Mouse (Mus musculus): ENCODE data around the gene Sort1.
"Not testable (repeated sequence)": the region's sequence is repeated elsewhere in the genome, so short reads cannot be mapped to it uniquely, and the experiment has no call there.

Gene Sort1

DNA sequence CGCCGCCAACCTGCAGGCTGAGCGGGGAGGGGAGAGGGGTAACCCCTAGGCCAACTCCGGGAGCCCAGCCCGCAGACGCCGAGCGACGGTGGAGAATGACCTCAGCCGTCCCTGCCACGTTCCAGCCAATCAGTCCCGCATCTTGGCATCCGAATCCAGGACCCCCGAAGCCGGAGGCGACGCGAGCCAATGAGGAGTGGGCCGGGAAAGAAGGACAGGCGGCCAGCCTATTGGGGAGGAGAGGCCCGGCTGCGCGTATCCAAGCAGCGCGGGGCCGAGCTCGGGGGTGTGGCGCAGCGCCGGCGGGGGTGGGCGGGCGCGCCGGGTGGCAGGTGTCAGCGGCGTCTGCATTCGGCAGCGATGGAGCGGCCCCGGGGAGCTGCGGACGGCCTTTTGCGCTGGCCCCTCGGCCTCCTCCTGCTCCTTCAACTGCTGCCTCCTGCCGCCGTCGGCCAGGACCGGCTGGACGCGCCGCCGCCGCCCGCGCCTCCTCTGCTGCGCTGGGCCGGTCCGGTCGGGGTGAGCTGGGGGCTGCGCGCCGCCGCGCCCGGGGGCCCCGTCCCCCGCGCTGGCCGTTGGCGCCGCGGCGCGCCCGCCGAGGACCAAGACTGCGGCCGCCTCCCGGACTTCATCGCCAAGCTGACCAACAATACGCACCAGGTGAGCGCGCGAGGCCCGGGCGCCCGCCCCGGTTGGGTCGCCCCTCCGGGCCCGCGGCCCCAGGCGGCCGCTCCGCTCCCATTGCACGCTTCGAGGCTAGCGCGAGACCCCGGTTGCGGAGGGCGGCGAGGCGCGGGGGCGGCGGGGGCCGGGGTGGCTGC, at the start of gene Sort1:
TSS of gene Sort1 (plus strand) at position 302 of the 821 bp plus-strand sequence.
- peak; percentile 82 for DNase-seq

DNA sequence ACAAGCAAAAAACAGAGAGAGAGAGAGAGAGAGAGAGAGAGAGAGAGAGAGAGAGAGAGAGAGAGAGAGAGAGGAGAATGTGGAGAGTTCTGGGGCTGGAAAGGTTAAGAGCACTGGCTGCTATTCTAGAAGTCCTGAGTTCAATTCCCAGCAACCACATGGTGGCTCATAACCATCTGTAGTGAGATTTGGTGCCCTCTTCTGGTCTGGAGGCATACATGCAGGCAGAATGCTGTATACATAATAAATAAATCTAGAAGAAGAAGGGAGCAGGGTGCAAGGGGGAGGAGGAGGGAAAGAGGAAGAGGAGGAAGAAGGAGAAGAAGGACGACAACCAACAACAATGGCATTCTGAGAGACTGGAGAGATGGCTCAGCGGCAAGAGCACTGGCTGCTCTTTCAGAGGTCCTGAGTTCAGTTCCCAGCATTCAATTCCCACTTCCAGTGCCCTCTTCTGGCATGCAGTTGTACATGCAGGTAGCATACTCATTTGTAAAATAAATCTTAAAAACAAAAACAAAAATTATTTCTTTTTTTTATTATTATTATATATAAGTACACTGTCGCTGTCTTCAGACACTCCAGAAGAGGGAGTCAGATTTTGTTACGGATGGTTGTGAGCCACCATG, 46.3 kb upstream of the Sort1 start:
- DNase-seq = not testable (repeated sequence)

DNA sequence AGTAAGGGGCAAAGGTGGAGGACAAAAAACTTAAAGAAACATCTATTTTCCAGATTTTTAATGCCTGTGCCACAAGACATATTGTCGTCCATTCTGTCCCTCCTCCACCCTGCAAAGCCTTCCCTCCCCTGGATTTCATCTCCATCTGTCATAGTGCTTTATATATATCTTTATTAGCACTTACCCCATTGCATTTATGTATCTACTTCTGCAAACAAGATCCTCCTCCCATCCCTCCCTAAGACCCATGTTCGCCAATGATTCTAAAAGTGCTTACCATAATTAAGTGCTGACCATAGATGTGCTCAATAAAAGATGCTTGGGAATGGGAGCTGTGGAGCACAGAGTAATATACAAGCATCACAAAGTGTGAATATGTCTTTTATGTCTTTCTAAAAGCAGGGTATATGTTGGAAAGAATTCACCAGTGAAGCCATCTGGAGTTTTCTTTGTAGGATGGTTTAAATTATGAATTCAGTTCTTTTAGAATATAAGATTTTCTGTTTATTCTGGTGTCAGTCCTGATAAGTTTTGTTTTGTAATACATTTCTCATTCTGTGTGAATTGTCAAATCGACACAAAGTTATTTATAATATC, 42.5 kb upstream of the Sort1 start:
- DNase-seq = no peak

DNA sequence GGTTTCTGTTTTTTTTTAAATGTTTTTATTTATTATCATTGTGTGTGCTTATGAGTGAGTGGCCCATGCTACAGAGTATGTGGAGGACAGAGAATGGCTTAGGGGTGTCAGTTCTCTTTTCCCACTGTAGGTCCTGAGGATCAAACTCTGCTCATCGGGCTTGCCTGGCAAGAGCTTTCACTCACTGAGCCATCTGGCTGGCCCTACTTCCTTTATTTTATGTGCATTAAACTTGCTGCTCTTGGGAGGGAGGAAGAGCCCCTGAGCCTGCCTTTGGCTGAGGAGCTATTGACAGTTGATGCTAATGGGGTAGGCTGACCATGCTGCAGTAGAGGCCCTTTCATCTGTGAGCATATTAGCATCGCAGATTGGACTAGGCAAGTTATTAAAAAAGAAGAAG, 37.0 kb upstream of the Sort1 start:
- no peak for DNase-seq

DNA sequence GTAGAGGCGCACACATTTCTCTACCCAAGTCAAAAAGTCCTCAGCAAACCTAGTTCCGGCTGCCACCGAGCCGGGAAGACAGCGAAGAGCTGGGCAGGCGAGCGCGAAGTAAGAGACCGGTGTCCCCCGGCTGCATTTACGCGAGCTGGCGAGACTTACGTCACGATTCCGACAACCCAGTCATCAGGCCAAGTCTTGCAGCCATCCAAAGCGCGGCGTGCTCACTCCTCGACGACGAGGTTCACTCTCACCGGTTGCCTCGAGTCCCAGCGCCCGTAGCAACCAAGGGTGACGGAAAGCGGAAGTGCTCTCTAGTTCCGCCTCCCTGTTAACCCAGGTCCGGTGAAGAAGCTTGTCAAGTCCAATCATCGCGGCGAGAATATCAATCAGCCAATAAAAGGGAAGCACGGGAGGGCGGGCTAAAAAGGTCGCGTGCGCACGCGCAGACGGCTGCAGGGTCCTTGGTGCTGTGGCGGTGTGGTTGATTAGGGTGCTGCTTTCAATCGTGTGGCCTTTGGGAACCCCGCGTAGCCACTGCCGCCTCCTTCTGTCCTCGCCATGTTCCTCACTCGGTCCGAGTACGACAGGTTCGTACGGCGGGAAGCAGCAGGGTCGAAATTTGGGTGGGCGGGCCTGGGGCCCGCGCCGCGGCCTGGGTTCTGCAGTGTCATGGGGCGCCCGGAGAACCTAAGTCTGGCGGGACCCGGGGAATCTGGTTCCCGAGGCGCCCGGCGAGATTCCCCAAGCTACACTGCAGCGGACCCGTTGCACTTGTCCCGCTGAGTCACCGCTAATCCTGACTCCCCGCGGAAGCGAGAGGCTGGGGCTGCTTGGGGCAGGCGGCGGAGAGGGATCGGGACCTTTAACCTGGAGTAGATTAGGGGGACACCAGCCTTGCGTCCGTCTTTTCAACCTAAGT, 26.9 kb upstream of the Sort1 start, which contains the start of gene Psma5:
TSS of gene Psma5 (plus strand) at position 208 of the 919 bp plus-strand sequence.
- peak; percentile 89 for DNase-seq

DNA sequence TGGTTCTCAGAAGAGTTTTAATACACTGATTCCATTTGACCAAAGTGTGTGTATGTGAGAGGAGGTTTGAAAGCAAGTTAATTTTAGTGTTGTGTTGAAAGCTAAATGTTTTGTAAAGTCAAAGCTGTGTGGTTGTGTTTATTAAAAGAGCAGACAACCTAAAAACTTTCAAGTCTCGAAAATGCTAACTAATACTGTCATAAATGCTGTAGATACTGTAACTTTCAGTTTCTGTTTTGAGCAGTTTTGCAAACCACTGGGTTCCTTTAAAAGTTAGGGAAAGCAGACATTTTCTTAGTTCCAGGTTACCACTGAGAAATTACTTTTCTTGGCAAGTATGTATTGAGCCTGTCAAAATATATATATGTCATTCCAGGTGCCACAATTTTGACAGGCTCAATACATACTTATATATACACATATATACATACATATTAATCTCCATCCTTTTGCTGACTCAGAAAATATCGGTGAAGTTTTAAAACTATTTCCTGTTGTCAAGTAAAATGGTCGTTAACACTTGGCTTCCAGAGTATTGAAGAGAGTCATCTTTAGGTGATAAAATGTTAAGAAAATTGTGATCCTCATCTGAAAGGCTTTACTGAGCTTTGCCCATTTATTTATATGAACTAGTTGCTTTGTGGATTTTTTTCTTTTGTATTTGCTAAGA, 25.9 kb upstream of the Sort1 start:
- DNase-seq = no peak

DNA sequence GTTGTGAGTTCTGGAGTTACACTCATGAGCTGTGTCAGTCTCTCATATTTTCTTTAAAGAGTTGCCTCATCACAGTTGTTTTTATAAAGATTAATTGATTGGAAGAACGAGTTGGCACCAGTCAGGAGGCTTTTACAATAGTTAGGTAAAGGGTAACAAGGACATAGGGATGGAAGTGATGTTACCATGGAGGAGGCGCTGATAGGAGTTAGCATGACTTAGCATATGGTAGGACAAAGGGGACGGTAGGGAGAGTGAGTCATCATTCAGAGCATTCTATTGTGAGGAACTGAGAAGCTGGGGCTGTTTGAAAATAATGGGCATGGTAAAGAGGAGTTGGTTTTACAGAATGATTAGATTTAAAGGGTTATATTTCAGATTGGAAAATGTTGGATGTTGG, 24.6 kb upstream of the Sort1 start:
- no peak for DNase-seq

DNA sequence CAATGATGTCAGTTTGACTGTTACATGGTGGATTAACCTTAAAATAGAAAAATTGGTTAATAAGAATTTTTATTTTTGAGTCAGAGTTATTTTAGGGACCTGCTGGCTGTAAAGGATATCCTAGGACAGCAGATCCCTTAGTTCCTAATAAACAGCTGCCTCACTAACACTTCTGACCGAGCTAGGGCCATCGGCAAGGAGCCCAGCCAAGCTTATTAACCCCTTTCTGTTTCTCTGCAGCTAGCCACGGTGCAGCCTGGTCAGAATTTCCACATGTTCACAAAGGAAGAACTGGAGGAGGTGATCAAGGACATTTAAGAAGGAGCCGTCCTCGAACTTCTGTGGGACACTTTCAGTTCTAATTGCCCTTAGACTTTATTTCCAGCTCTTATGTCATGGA, 4.4 kb upstream of the Sort1 start:
- not testable (repeated sequence) for DNase-seq

DNA sequence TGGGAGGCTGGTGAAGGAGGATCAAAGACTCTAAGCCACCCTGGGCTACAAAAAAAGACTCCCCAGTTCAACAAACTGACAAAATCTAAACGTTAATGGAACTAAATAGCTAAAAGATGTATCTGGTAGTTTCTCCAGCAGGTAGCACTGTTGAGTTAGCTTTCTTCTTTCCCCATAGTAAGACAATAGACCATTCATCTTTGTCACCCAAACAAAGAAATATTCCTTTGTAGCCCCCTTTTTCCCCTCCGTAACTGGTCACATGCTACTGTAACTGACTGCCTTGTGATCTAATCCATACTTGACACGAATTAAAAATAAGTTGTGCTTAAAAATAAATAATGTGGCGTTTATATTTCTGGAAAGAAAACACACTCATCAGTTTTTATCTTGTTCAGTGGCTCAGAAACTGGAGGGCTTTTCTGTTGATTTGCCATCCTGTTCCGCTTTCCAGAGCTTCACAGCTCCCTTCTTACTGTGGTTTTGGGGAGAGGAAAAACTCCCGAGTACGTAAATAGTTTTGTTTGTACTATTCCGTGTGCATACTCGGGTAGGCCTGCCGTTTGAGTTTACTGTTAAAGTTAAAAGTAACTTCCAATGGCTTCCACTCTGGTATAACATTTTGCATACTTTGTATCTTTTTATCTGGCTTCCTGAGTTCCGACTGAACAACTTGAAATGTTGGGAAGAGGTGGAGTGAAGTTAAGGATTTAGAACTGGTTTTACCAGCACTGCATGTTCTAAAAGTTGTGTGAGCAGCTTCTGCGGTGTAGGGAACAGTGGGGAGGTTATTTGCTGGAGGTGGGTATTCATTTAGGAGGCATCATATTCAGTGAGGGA, 1.3 kb upstream of the Sort1 start:
- DNase-seq = no peak

DNA sequence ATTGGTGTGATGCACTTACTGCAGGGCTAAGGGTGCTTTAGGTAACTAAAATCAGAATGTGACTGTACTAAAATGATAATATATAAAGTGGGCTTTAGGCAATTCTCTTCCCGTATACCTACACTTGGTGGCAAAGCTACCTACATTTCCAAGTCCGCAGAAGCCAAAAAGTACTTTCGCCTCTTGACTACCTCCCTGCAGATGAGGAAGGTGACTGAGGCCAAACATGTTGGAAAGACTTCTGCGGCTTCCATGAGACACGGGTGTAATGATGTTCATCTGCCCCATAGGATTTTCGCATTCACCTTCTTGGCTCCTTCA, 681 bp upstream of the Sort1 start:
- DNase-seq = no peak

DNA sequence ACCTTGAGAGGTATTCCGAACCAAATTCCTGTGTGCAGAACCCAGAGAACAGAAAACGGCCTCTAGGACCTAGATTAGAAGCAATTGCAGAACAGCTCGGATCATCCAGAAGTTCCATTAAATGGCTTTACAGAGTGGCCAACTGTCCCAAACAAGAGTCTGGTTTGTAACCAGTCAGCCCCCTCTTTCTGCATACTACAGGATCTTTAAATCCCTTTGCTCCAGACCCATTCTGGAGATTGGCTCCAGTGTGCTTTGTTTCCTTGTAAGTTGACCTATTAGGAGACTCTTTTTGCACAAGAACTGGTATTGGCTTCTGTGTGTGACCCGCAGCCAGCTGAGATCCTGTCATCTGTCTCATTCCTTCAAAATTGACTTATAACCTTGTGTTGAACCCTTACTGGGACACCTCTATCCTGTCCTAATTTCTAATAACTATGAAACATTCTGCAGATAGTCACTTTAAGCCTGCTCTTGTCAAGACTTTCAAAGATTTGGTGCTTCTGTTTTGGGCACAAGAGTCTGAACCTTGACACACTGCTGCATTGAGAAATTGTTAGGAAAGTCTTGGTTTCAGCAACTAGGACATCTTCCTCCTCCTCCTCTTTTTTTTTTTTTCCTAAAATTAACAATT, 1.3 kb downstream of the Sort1 start:
- DNase-seq = no peak

DNA sequence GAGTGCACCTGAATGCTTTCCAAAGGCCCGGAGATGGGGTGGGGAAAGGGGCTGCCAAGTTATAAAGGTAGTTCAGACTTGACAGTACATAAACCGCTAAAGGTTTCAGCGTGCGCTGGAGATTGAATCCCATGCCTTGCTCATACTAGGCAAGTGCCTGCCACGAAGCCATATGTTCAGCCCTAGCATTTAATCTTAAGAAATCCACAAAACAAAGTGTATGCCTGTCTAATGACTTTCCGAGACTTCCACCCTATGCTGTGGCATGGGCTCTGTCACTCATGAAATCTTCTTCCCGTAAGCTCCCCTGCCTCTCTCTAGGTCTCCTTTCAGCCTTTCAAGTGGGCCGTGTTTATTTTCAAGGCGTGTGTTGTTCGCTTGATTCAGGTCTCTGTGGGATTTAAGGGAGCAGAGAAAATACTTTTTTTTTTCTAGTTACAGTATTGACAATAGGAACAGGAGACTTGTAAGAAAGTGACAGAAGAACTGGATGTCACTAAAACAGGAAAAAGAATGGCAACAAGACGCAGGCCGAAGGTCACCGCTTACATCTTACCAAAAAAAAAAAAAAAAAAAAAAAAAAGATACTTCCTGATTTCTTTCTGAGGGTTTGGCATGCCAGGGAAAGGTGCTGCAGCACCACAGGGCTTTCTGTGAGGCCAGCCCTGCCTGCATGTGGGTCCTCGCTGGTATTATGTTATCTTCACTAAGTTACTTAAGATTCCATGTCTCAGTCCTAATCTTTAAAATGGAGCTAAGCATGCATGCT, 3.0 kb downstream of the Sort1 start:
- no peak for DNase-seq

DNA sequence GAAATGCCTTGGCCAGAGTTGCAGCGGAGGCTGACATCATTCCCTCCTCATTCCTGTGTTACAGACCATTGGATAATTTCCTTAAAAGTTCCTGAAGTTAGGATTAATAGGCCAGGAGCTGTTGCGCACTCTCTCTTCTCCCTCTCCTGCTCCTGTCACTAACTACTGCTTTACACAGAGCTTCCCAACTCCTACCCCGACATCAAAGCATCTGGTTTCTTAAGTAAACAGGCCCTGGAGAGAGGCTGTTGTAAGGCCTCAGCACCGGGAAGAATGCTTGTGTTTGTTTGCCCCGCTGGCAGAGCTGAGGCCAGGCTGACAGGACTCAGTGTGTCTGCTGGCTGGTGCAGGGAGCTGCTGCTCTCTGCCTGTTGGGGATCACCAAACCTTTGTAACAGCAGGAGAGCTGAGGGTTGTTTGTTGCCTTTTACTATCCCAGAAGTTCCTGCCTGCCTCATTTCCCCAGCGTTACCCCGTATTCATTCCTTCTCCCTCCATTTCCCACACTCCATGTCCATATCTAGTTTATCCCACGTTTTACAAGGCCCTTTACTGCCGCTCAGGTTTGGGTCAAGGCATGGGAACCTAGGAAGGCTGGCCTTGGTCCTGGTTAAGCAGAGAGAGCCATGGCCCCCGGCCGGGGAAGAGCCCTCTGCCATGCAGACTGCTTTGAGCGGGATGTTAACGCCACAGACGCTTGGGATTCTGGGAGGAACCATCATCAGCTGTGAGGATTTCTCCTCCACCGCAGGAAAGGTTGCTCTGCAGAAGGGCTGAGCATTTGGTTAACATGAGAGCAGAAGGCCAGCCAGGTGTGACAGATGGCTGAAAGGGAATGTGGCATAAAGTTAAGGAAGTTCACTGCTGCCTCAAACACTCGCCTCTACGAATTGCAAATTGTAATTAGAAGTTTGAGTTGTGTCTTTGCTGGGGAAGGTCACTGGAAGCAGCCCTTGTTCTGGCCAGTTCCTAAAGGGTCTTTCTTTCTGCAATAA, 4.2 kb downstream of the Sort1 start:
- no peak for DNase-seq

DNA sequence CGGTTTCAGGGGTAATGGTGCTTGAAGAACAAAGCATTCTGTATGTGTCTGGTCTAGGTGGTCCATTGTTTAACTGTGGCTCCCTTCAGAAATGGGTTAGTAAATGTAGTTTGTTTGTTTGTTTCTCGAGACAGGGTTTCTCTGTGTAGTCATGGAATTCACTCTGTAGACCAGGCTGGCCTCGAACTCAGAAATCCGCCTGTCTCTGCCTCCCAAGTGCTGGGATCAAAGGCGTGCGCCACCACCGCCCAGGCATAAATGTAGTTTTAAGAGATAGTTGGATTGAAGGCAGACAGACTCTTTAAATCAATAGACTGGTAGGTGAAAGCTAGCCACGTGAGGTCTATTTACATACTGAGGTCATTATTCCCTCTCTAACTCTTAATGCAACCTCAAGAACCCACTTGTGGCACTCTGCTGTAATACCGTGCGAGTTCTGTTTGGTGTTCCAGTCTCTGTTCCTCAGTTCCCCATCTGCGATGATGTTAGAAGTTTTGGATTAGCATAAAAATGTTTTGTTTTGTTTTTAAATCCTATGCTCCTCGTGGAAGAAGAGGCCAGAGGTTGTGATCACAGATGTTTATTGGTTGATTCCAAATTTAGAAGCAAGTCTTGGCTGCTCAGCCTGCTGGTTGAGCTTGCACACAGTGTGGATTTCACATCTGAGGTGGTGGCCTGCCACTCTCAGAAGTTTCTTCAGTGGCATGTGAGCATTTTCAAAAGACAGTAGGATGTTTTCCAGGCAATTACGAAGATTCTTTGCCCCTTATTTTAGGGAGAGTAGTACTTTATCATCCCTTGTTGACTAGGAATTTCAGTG, 5.6 kb downstream of the Sort1 start:
- DNase-seq = no peak

DNA sequence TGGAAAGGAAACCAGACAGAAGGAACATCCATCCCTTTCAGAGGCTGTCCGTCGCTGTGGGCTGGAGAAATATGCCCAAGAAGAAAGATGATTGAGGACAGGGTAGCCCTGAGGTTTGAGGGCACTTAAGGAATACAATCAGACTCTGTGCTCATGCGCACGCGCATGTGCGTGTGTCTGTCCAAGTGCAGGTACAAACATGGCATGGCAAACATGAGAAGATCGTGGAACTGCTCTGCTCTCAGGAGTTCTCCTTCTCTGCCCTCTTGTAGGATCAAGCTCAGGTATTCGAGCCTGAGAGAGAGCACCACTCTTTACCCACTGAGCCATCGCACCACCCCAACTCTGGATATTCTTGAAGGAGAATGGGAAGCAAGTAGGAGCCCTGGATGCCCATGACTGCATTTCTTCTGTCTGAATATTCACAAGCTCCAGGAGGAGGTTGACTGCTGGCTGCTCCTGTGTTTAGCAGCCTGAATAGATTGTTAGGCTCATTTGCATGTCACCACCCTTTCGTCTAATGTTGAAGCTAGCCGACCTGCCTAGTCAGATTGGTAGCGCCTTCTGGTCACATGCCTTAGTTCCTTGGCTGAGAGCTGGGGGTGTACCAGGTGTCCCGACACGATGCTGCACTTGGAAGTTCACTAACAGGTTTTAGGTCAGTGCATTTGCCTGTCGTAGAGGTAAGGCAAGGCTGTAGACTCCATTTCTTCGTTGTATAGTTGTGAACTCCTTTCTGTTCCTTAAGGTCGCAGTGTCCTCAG, 7.3 kb downstream of the Sort1 start:
- no peak for DNase-seq

DNA sequence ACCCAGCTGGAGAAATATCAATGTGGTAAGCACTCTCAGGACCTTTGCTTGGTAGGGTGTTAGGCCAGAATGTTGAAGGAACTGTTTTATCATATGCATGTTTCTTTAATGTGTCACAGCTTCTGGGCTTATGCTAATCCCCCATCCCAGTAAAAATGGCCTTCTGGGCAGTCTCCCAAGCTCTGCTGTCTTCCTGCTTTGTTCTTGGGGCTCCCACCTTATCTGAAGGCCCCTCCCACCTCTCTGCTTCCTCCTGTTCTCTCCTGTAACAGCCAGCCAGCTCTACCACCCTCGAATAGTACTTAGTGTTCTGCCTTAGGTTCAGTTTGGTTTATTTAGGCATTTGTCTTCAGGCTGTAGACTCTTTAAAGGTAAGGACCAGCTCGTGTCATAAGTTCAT, 10.5 kb downstream of the Sort1 start:
- DNase-seq = no peak
